ENCODE assay signal across 9 mouse cellular contexts in the genomic region with DNA sequence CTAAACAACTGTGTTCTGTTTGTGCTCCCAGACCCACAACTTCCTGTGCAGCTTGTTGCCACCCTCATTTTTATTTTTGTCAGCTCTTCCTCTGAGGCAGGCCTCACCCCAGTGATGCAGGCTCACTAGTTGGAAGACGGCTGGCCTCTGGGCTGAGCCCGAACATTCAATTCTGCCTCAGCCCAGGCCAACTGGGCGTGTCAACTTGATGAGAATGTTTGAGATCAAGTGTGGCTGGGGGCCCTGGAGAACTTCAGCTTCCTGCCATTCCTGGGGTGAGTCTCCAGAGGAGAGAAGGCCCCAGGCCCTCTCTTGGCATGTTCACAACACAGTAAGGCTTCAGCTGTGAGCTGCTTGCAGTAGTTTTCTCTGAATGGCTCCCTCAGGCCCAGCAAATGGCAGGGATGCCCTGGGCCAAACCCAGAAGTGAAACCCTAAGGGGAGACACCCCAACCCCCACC. TPM values are rescaled to one million over a fixed set of nuclear protein-coding genes. Genes with fewer than 3 reads are reported as not detected.
A peak's percentile ranks its signal among the peaks of the same experiment; 100 is the strongest.
DNase-seq lines count a peak whose midpoint lies in the region; ATAC-seq and TF ChIP-seq lines count a peak whose summit lies in the region.
"Had no signal": no experiment of that assay in that cellular context is flagged by ENCODE, and none has a peak within 500 bp of the region (broad histone marks: within the 10 kb centered on the region; RNA-seq: fewer than 3 reads in every experiment).

No protein-coding gene starts in this region.

- intact Hi-C loops in heart, postnatal 14 days (cut with DNase I), result no loop called here

- no peak overlapping the region for H3K4me2 ChIP-seq in lung, postnatal 0 days (replicated peaks; ENCODE audit: low read depth, low read length)
- H3K4me2 ChIP-seq in midbrain, embryonic 15.5 days, result no peak overlapping the region
- H3K4me2 ChIP-seq: midbrain, embryonic 12.5 days had no signal

- WGBS in lung, postnatal 0 days, result 38% methylated on average over 3 of the region's 3 CpGs
- WGBS in midbrain, embryonic 15.5 days, result 77% methylated on average over 3 of the region's 3 CpGs

- no peak overlapping the region for H3K4me3 ChIP-seq in lung, postnatal 0 days (ENCODE audit: low read depth, low read length)
- no peak overlapping the region for H3K4me3 ChIP-seq in midbrain, embryonic 15.5 days
- H3K4me3 ChIP-seq: midbrain, embryonic 12.5 days had no signal

- TF ChIP-seq CTCF in lung, postnatal 0 days (IDR thresholded peaks at IDR 0.05), result no peak

- TF ChIP-seq EP300 in lung, postnatal 0 days (IDR thresholded peaks at IDR 0.05), result no peak

- no peaks in the 10 kb centered on the region for H3K9me3 ChIP-seq in lung, postnatal 0 days (ENCODE audit: low read length)
- no peaks in the 10 kb centered on the region for H3K9me3 ChIP-seq in midbrain, embryonic 15.5 days
- H3K9me3 ChIP-seq: midbrain, embryonic 12.5 days had no signal

- H3K9ac ChIP-seq in lung, postnatal 0 days (replicated peaks; ENCODE audit: low read depth), result no peak overlapping the region; the same call in 1 of the 2 replicates
- H3K9ac ChIP-seq in midbrain, embryonic 15.5 days, result no peak overlapping the region
- H3K9ac ChIP-seq: midbrain, embryonic 12.5 days had no signal

- peaks cover 13% of the 10 kb centered on the region; the same call in 1 of the 2 replicates for H3K4me1 ChIP-seq in lung, postnatal 0 days (ENCODE audit: insufficient read depth, low read depth, low read length)
- H3K4me1 ChIP-seq in midbrain, embryonic 15.5 days, result 0 out of 2 replicates have a peak, but pooled peaks cover 2% of the 10 kb centered on the region

- ATAC-seq in lung, postnatal 0 days, result peak; percentile 32; the same call in 1 of the 2 replicates
- ATAC-seq in midbrain, embryonic 15.5 days (replicated peaks), result no peak

- H3K27me3 ChIP-seq in lung, postnatal 0 days (replicated peaks; ENCODE audit: insufficient read depth, low read length), result no peaks in the 10 kb centered on the region
- no peaks in the 10 kb centered on the region for H3K27me3 ChIP-seq in midbrain, embryonic 15.5 days (replicated peaks)
- H3K27me3 ChIP-seq: midbrain, embryonic 12.5 days had no signal

- H3K27ac ChIP-seq in lung, postnatal 0 days (ENCODE audit: low read length), result peak overlapping the region; percentile 57
- H3K27ac ChIP-seq in midbrain, embryonic 15.5 days, result no peak overlapping the region
- H3K27ac ChIP-seq: midbrain, embryonic 12.5 days had no signal

- no peaks in the 10 kb centered on the region for H3K36me3 ChIP-seq in lung, postnatal 0 days (ENCODE audit: insufficient read depth, low read length)
- H3K36me3 ChIP-seq in midbrain, embryonic 15.5 days (replicated peaks), result no peaks in the 10 kb centered on the region
- H3K36me3 ChIP-seq: midbrain, embryonic 12.5 days had no signal

- DNase-seq in A20 (ENCODE audit: low read depth, low spot score) (peak; percentile 71), NIH3T3 (ENCODE audit: low read depth) (peak; percentile 67)
- peak; percentile 52 to 58 for DNase-seq in heart, postnatal 14 days
- DNase-seq in lung, postnatal 0 days (ENCODE audit: low spot score), result peak; percentile 30
- DNase-seq in thymus, postnatal 36 days, result peak; percentile 75 to 82
- no peak for DNase-seq in frontal cortex, postnatal 36 days (ENCODE audit: low spot score in 2 of 2)
- no peak for DNase-seq in layer of hippocampus, adult 11-12 months (ENCODE audit: low spot score)

RNA-seq across cellular contexts. Expression of a gene that starts 1.7 kb away (rescaled TPM):
- 10 to 100 TPM; 24.8 to 25.6 TPM for total RNA-seq in heart, postnatal 14 days (2021)
- polyA plus RNA-seq in lung, postnatal 0 days (2015; fragmentation: Nextera tagmentation; extraction: Ambion mirVana), result 64.6 and 68.9 TPM in 2 replicates
- polyA plus RNA-seq in midbrain, embryonic 15.5 days (2015; fragmentation: Nextera tagmentation; extraction: Ambion mirVana), result 59.7 and 64.9 TPM in 2 replicates

RNA-seq across cellular contexts. Expression of a gene that starts 50.4 kb away (rescaled TPM):
- total RNA-seq in heart, postnatal 14 days (2021), result 10 to 100 TPM; 30.2 to 34.4 TPM
- 26.7 and 30.2 TPM in 2 replicates for polyA plus RNA-seq in lung, postnatal 0 days (2015; fragmentation: Nextera tagmentation; extraction: Ambion mirVana)
- polyA plus RNA-seq in midbrain, embryonic 15.5 days (2015; fragmentation: Nextera tagmentation; extraction: Ambion mirVana), result 56.9 and 60.6 TPM in 2 replicates

RNA-seq across cellular contexts. Expression of a gene that starts 50.7 kb away (rescaled TPM):
- 10 to 100 TPM; 35.3 to 35.8 TPM for total RNA-seq in heart, postnatal 14 days (2021)
- polyA plus RNA-seq in lung, postnatal 0 days (2015; fragmentation: Nextera tagmentation; extraction: Ambion mirVana), result 46.7 and 58.4 TPM in 2 replicates
- polyA plus RNA-seq in midbrain, embryonic 15.5 days (2015; fragmentation: Nextera tagmentation; extraction: Ambion mirVana), result 116 and 123 TPM in 2 replicates

Comparison
In these comparisons a context has a peak if more than half of its experiments do, and no peak if none do; other contexts are left out.
1. DNase-seq: peak in A20 (single experiment), NIH3T3 (single experiment), heart, postnatal 14 days (2 of 2), lung, postnatal 0 days (single experiment) and thymus, postnatal 36 days (2 of 2); none in frontal cortex, postnatal 36 days (0 of 2) and layer of hippocampus, adult 11-12 months (single experiment).